Mouse (Mus musculus) mammary gland, adult 2 months (tissue): Measurements from ENCODE around the gene Ppp3r1. TPM values are rescaled to one million over a fixed set of nuclear protein-coding genes. Genes with fewer than 3 reads are reported as not detected.

Experiments used
- polyA plus RNA-seq: library from polyadenylated mRNA; depleted of rRNA; stranded (reverse); fragments of >200 nt; gene quantifications from 2 replicates; pipeline ENCODE4 v1.2.3, GENCODE M21; 2012; ENCODE audit warnings: low replicate concordance; rRNA removed

Gene Ppp3r1
- 26.8 and 77.3 TPM in 2 replicates for polyA plus RNA-seq

GRCm38 (mm10) chr11:17158858-17159737, at the start of gene Ppp3r1:
Ppp3r1 (plus strand) TSS chr11:17159263.

GRCm38 (mm10) chr11:17181807-17182206, 22.7 kb downstream of the Ppp3r1 start, which contains the start of gene Wdr92:
Wdr92 (plus strand) TSS chr11:17182107.

GRCm38 (mm10) chr11:17211258-17212140, 52.4 kb downstream of the Ppp3r1 start, which contains the start of gene Pno1:
Pno1 (minus strand) TSS chr11:17211568.

Other genes with a start within 250 kb of the Ppp3r1 start
- gene Fbxo48, start 207.9 kb upstream of the Ppp3r1 start, polyA plus RNA-seq: 0.22 and 0.48 TPM in 2 replicates
- 18.7 and 19.6 TPM in 2 replicates for gene Cnrip1, start 107.7 kb upstream of the Ppp3r1 start, polyA plus RNA-seq
- 2.8 and 5.8 TPM in 2 replicates for gene Plek, start 106.9 kb upstream of the Ppp3r1 start, polyA plus RNA-seq
- gene Wdr92, start 22.8 kb downstream of the Ppp3r1 start, polyA plus RNA-seq: 5.4 and 9.0 TPM in 2 replicates
- 3.5 and 4.2 TPM in 2 replicates for gene Pno1, start 52.3 kb downstream of the Ppp3r1 start, polyA plus RNA-seq
- 4.3 and 12.5 TPM in 2 replicates for gene C1d, start 98.3 kb downstream of the Ppp3r1 start, polyA plus RNA-seq